Mouse (Mus musculus) testis, adult 2 months (tissue): ENCODE data around the gene Cadm2.

Experiments
- CTCF ChIP-seq: fragments of 200-500 bp; IDR thresholded peaks from 2 replicates; pipeline ENCODE4 v1.5.1; 2012; ENCODE audit warnings: low read depth, mild to moderate bottlenecking, inconsistent platforms, low read length, moderate library complexity; ENCODE audit not compliant: control insufficient read depth, insufficient read depth, insufficient replicate concordance
- POLR2A ChIP-seq: fragments of 200-500 bp; IDR thresholded peaks from 2 replicates; pipeline ENCODE4 v1.6.1; 2012; ENCODE audit warnings: low read depth, mild to moderate bottlenecking, inconsistent platforms, low read length, moderate library complexity; ENCODE audit not compliant: control insufficient read depth

DNA sequence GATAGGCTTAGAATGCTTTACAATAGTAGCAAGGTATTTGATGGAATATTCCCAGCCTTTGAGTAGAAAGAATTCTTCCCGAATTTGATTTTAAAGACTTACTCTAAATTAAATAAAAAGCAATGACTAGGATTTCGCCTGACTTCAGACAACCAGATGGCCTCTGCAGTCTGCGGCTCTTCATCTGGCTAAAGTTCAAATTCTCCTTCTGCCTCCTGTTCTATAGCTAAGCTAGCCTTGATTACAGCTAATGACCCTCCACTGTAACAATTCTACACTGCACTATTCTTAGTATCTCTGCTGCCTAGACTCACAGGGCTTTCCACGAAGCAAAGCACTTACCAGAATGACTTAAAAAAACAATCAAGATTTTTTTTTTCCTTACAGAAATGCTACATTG lies 495.9 kb downstream of the Cadm2 start:
- TF ChIP-seq CTCF (no peak), POLR2A (no peak)
